Mouse (Mus musculus) heart, postnatal 4 days (tissue): Measurements from ENCODE around the gene Erlec1. TPM values are rescaled to one million over a fixed set of nuclear protein-coding genes. Genes with fewer than 3 reads are reported as not detected.
A peak's percentile ranks its signal among the peaks of the same experiment; 100 is the strongest.

Experiments used
- DNase-seq: peaks from one replicate; pipeline ENCODE4 v3.0.0; 2021
- total RNA-seq, 2 experiments: library from RNA; stranded (reverse); gene quantifications; 2 replicates each; pipeline ENCODE4 v1.2.3; 2021

The Erlec1 gene
- total RNA-seq: 10 to 100 TPM; 40.3 to 42.9 TPM

- DNase-seq: peak; percentile 88
Observed at GRCm38 (mm10) chr11:30954279-30954725, at the start of gene Erlec1. Gene Erlec1, minus strand, starts transcription at chr11:30954335.

DNA sequence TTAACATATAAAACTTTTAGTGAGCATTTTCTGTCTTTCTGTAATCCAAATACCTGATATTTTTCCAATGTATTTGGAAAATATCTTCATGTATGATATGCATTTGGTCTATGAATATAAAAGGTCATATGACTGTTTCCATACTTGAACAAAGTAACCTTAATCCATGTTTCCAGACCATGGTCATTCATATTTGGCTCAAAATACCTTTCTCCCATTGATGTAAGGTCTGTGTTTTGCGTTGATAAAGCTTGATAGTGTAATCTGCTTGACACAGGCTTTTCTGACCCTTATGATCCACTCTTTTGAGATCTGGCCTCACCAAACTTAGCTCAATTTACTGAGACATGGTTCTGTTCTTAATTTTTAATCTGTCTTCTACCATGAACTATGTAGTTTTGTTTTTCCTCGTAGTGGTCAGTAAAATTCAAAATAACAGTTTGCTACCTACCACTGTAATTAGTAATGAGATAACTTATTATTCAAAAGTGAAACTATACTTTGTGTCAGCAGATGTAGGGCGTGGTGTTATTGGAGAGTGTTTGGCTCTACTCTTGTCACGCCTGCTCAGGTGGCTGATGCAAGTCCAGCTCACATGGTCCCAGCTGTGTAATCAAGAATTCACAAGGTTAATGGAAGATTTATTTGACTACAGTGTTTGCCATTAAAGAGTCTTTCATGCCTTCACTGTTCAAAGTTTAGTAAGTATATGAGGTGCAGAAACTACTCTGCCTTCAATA is 47.2 kb upstream of the Erlec1 start:
- no peak for DNase-seq

GRCm38 (mm10) chr11:31000028-31000427 is 45.9 kb upstream of the Erlec1 start:
- no peak for DNase-seq

DNA sequence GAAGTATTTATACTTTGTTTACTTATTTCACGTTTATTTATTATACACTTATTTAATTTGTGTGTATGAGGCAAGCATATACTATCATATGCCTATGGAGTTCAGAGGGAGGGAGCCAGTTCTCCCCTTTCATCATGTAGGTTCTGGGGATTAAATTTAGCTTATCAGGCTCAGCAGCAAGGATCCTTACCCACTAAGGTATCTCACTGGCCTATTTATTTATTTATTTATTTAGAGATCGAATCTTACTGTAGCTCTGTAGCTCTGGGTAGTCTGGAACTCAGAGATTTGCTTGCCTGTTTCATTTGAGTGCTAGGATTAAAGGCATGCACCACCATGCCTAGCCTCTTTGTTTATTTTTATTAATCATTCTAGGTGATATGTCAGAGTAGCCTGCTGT is 44.6 kb upstream of the Erlec1 start:
- no peak for DNase-seq

DNA sequence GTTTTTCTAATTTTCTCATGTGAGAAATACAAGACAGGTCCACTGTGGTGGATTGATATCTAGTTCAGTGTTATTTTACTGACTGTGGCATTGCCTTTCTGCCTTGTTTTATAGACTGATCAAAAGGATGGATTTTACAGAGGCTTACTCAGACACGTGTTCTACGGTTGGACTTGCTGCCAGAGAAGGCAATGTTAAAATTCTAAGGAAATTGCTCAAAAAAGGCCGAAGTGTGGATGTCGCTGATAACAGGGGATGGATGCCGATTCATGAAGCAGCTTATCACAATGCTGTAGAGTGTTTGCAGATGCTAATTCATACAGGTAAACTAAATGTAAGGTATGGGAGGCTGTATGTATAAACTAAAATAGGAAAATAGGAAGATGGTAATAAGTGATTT is 44.1 kb upstream of the Erlec1 start:
- DNase-seq: no peak

- no peak for DNase-seq
Observed at GRCm38 (mm10) chr11:30996670-30997069, 42.5 kb upstream of the Erlec1 start.

GRCm38 (mm10) chr11:30986625-30987017 is 32.5 kb upstream of the Erlec1 start:
- DNase-seq: no peak

GRCm38 (mm10) chr11:30985877-30986624 is 31.9 kb upstream of the Erlec1 start, which contains the start of gene Chac2:
Gene Chac2, minus strand, starts transcription at chr11:30986350.
- peak; percentile 92 for DNase-seq

- DNase-seq: no peak
Observed at GRCm38 (mm10) chr11:30985237-30985636, 31.1 kb upstream of the Erlec1 start.

GRCm38 (mm10) chr11:30953469-30954154 is 523 bp downstream of the Erlec1 start:
- peak; percentile 38 for DNase-seq

- DNase-seq: no peak
Observed at GRCm38 (mm10) chr11:30952829-30953228, 1.3 kb downstream of the Erlec1 start.

GRCm38 (mm10) chr11:30943522-30943921 is 10.6 kb downstream of the Erlec1 start:
- DNase-seq: no peak

DNA sequence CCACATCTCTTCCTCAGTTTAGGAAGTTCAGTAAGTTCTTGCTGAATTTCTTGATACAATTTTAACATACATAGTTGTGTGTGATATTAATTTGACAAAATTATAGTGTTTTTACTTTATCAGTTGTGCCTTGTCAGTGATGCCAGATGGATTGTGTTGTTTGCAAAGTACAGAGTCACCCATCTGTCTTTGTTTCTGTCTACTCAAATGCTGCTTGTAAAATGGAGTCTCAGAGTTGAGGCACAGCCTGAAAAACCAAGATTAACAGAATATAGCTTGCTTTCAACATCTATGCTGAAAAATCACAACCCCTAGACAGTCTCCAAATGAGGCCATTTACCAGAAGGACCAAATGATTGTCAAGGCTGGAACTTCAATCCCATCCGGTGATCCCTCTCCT is 25.6 kb downstream of the Erlec1 start:
- DNase-seq: no peak

- DNase-seq: no peak
Observed at GRCm38 (mm10) chr11:30928079-30928478, 26.1 kb downstream of the Erlec1 start.

DNA sequence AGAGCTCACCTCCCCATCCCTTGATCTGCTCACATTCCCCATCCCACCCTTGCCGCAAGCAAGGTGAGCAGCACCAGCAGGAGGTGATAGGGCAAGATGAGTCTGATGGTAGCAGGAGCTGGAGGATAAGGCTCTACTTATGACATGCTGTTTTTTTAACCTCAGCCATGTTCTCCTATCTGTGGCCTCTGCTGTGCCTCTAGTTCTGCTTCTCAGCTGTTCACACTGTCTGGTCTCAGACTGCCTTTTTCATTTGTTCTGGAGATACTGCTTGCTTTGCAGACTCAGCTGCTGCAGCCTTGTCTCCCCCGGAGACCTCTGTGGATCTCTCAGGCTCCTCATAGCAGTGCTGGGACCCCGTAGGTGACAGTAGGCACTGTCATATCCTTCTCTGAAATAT is 30.9 kb downstream of the Erlec1 start:
- no peak for DNase-seq

GRCm38 (mm10) chr11:30920641-30921040 is 33.5 kb downstream of the Erlec1 start:
- DNase-seq: no peak

DNA sequence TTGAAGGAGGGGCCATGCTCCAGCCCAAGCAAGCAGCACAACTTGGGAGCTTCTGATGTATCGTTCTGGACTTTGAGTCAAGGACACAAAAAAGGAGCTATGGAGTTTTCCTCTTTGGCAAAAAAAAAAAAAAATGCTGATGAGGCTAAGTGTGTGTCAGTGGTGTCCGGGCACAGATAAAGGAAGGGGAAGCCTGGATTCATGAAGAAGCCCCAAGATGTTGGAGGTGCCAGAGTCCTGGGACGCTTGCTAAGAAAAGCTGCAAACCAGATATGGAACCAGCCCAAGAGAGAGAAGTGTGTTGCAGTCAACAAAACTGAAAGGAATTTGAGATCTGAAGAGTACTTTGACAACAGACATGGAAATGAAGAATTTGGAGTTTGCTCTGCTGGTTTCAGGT is 41.8 kb downstream of the Erlec1 start:
- no peak for DNase-seq

- DNase-seq: no peak
Observed at GRCm38 (mm10) chr11:30899312-30899711, 54.8 kb downstream of the Erlec1 start.

DNA sequence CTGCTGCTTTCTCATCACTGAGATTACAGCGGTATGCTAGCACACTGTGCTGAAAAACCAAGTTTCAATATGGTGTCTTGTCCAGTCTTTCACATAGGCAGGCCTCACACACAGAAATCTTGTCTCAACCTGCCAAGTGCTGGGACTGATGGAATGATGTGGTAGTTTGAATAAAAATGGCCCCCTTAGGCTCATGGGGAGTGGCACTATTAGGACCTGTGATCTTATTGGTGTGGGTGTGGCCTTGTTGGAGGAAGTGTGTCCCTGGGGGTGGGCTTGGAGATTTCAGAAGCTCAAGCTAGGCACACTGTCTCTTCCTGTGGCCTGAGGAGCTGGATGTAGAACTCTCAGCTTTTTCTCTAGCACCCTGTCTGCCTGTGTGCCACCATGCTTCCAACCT is 57.9 kb downstream of the Erlec1 start:
- no peak for DNase-seq

- DNase-seq: no peak
Observed at GRCm38 (mm10) chr11:30888153-30888552, 66.0 kb downstream of the Erlec1 start.

GRCm38 (mm10) chr11:30885171-30885871 is 68.8 kb downstream of the Erlec1 start, which contains the start of the genes Gpr75 and Asb3:
Gene Gpr75, plus strand, starts transcription at chr11:30885358.
Gene Asb3, plus strand, starts transcription at chr11:30885416.
- DNase-seq: peak; percentile 63
